Mouse (Mus musculus) midbrain, postnatal 0 days (tissue): ENCODE data around the gene Vps13a. TPM values are rescaled to one million over a fixed set of nuclear protein-coding genes. Genes with fewer than 3 reads are reported as not detected.
A peak's percentile ranks its signal among the peaks of the same experiment; 100 is the strongest.

Experiments
- ATAC-seq: fragments of 200-750 bp; cut with Nextera tagmentation; 2 replicates; pipeline ENCODE4 v1.8.0; 2017; ENCODE audit warnings: moderate number of reproducible peaks, mild to moderate bottlenecking, moderate TSS enrichment, moderate library complexity; ENCODE audit not compliant: low FRiP score
- DNase-seq: peaks from one replicate; pipeline ENCODE4 v3.0.0-alpha.2; 2015; ENCODE audit warnings: low spot score
- H3K27ac ChIP-seq: fragments of 300-500 bp; sonication (generic); 2 replicates; pipeline ENCODE4 v1.5.1; 2014; ENCODE audit warnings: low read depth, mild to moderate bottlenecking, low read length, mixed read lengths
- H3K27me3 ChIP-seq: fragments of 300-500 bp; sonication (generic); 2 replicates; pipeline ENCODE4 v1.6.1; 2014; ENCODE audit warnings: low read length, control low read depth, mixed read lengths; ENCODE audit not compliant: insufficient read depth
- H3K36me3 ChIP-seq: fragments of 300-500 bp; sonication (generic); 2 replicates; pipeline ENCODE4 v1.6.1; 2014; ENCODE audit warnings: low read length, control low read depth, mixed read lengths; ENCODE audit not compliant: insufficient read depth
- H3K4me1 ChIP-seq: fragments of 300-500 bp; sonication (generic); 2 replicates; pipeline ENCODE4 v1.6.1; 2014; ENCODE audit warnings: mild to moderate bottlenecking, control low read depth, antibody characterized with exemption, low read length, mixed read lengths; ENCODE audit not compliant: insufficient read depth
- H3K4me2 ChIP-seq: fragments of 300-500 bp; sonication (generic); 2 replicates; pipeline ENCODE4 v1.6.1; 2014; ENCODE audit warnings: low read depth, mild to moderate bottlenecking, low read length, mixed read lengths; ENCODE audit not compliant: poor library complexity, severe bottlenecking
- H3K4me3 ChIP-seq: fragments of 300-500 bp; sonication (generic); 2 replicates; pipeline ENCODE4 v1.5.1; 2014; ENCODE audit warnings: low read depth, mild to moderate bottlenecking, low read length, moderate library complexity
- H3K9ac ChIP-seq: fragments of 300-500 bp; sonication (generic); replicated peaks from 2 replicates; pipeline ENCODE4 v1.6.1; 2014; ENCODE audit warnings: mild to moderate bottlenecking, low read length, moderate library complexity, mixed read lengths; ENCODE audit not compliant: poor library complexity, severe bottlenecking
- H3K9me3 ChIP-seq: fragments of 300-500 bp; sonication (generic); 2 replicates; pipeline ENCODE4 v1.6.1; 2016; ENCODE audit warnings: low read length, control low read depth
- CTCF ChIP-seq: IDR thresholded peaks from 2 replicates; pipeline ENCODE4 v1.5.1; 2016; ENCODE audit warnings: antibody characterized with exemption, mild to moderate bottlenecking
- WGBS: fragments of 180-500 bp; shearing (Covaris S2); extraction: QIAGEN DNeasy Blood & Tissue Kit; methylation state at CpG from one replicate; pipeline ENCODE4 v1.1.7; 2014; 5-methylcytosine and 5-hydroxymethylcytosine counted together
- polyA plus RNA-seq: library from polyadenylated mRNA; unstranded; fragments of >200 nt; fragmentation: Nextera tagmentation; extraction: Ambion mirVana; gene quantifications from 2 replicates; pipeline ENCODE4 v1.2.1, GENCODE M21; 2015
- total RNA-seq: library from RNA; depleted of rRNA; stranded (reverse); fragments of >200 nt; gene quantifications from 2 replicates; pipeline ENCODE4 v1.2.3, GENCODE M21; 2014; rRNA removed

Gene Vps13a
- total RNA-seq, result 15.9 and 24.1 TPM in 2 replicates
- polyA plus RNA-seq, result 5.3 and 6.5 TPM in 2 replicates

DNA sequence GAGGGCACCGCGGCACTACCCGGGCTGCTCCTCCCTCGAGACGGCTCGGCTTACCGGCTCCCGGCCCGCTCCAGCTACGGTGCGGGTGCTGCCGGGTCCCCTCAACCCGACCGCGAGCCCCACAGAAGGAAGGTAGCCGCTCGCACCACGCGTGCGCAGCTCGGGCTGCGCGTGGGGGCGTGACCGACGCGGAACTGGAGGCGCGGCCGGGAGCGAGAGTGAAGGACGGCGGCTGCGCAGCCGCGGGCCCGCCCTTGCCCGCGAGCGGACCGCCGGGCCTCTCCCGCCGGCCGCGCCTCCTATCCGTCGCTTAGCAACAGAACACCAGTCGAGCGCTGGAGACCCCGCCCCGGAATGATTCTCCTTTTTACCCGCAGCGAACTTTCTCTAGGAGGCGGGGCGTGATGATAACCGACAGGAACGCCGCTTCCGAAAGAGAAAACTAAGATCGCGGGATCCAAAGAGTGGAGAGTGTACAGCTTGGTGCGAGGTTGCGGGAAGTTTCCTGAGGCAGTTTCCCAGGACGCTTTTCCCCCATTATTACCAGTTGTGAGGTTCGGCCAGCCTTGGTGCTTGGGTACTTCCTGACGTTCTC, at the start of gene Vps13a:
Vps13a (minus strand) TSS at position 144 of the 595 bp plus-strand sequence.
- 0 out of 2 replicates have a peak, but pooled peaks have one; percentile 1 for TF ChIP-seq CTCF
- Histone ChIP-seq H3K9me3 (no peaks in the 10 kb centered on the region), H3K4me1 (no peaks in the 10 kb centered on the region), H3K9ac (peak within 1 kb of the TSS; percentile 63), H3K36me3 (no peaks in the 10 kb centered on the region), H3K4me2 (peak within 1 kb of the TSS; percentile 99), H3K27me3 (peaks cover 16% of the 10 kb centered on the region; the same call in 1 of the 2 replicates), H3K4me3 (peak within 1 kb of the TSS; percentile 84), H3K27ac (no peak within 1 kb of the TSS)
- WGBS, result under 1% methylated on average over 67 of the region's 67 CpGs
- DNase-seq (peak; percentile 93), ATAC-seq (peak; percentile 99)

DNA sequence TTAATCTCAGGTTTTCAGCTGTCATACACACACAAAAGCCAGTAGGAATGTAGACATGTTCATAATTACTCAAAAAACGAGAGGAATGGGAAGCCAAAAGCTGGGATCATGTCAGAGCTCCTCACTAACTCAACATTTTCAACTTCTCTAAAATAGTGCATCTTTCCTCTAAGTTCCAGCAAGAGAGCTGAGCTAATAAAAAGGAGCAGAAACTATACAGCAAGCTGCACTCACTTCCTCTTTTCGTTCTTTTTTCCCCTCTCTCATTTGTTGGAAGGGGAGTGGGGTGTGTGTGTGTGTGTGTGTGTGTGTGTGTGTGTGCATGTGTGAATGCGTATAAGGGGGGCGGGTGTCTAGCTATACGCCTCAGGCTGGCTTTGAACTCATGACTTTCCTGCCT, 46.9 kb upstream of the Vps13a start:
- Histone ChIP-seq H3K27ac (no peak overlapping the region), H3K36me3 (no peaks in the 10 kb centered on the region), H3K4me1 (no peaks in the 10 kb centered on the region), H3K4me3 (no peak overlapping the region), H3K4me2 (no peak overlapping the region), H3K27me3 (no peaks in the 10 kb centered on the region), H3K9me3 (no peaks in the 10 kb centered on the region), H3K9ac (no peak overlapping the region)
- 80% methylated on average over 5 of the region's 5 CpGs for WGBS
- no peak for TF ChIP-seq CTCF
- DNase-seq (no peak), ATAC-seq (no peak)

DNA sequence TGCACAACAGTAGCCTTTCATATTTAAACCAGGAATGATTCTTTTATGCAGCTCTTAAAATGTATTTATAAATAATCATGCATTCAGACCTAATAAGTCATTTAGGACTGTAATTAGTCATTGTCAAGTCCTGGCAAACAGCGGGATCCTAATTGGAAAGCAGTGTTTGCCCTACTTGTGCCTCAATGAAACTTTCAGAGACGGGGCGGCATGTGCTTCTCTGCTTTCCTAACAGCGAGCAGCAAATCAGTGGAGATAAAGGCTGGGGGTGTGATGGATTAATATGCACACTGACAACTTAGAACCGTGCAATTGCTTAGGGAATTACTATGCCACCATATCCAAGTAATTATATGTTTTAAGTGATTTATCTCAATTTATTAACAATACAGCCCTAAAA, 44.5 kb upstream of the Vps13a start:
- no peak for ATAC-seq
- Histone ChIP-seq H3K4me2 (no peak overlapping the region), H3K27me3 (no peaks in the 10 kb centered on the region), H3K9me3 (no peaks in the 10 kb centered on the region), H3K4me1 (no peaks in the 10 kb centered on the region), H3K9ac (no peak overlapping the region), H3K36me3 (no peaks in the 10 kb centered on the region), H3K27ac (no peak overlapping the region), H3K4me3 (no peak overlapping the region)
- no peak for TF ChIP-seq CTCF
- WGBS, result 71% methylated on average over 5 of the region's 5 CpGs
- DNase-seq, result peak; percentile 2

DNA sequence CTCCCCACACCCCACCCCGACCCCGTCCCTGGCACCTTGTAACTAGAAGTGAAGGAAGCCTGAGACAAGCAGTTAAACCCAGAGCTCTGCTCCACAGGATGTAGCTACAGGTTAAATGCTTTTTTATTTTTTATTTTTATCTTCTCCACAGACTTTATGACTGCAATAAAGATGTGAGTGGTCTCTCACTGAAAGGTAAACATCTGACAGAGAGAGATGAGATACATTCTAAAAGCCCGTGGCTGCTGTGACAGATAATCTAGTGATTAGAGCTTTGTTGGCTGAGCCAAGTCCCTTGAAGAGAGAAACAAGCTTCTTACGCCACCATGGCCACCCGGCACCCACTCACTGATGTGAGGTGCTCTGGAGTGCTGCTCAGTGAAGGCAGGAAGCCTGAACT, 34.1 kb upstream of the Vps13a start:
- WGBS, result 62% methylated on average over 5 of the region's 5 CpGs
- no peak for ATAC-seq

DNA sequence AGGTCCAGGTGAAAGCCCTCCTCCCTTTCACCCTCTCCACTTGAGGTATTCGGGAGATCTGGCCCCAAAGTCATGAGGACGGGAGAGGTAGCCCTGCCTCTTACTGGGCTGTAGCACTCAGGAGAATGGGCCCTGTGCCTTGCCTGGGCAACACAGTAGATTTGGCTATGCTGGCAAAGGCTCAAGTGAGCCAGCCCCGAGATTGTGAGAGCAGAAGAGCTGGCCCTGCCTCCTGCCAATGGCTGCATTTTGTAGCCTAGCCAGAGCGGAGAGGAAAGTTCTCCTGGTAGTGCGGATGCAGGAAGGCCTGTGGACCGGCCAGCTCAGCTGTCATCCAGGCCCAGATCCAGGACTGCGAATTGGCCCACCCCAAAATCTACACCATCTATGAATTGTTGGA, 32.6 kb upstream of the Vps13a start:
- TF ChIP-seq CTCF, result no peak
- H3K9ac ChIP-seq, result no peak overlapping the region
- ATAC-seq (no peak), DNase-seq (no peak)
- H3K27me3 ChIP-seq, result no peaks in the 10 kb centered on the region
- WGBS, result 82% methylated on average over 7 of the region's 7 CpGs
- no peak overlapping the region for H3K4me3 ChIP-seq
- H3K27ac ChIP-seq, result no peak overlapping the region
- no peaks in the 10 kb centered on the region for H3K36me3 ChIP-seq
- no peak overlapping the region for H3K4me2 ChIP-seq
- H3K4me1 ChIP-seq, result no peaks in the 10 kb centered on the region
- H3K9me3 ChIP-seq, result no peaks in the 10 kb centered on the region

More for the DNA sequence above, 34.1 kb upstream of the Vps13a start:
- no peak overlapping the region for H3K9ac ChIP-seq
- no peaks in the 10 kb centered on the region for H3K4me1 ChIP-seq
- no peaks in the 10 kb centered on the region for H3K27me3 ChIP-seq
- no peak for TF ChIP-seq CTCF
- H3K36me3 ChIP-seq, result no peaks in the 10 kb centered on the region
- H3K9me3 ChIP-seq, result no peaks in the 10 kb centered on the region
- no peak for DNase-seq
- no peak overlapping the region for H3K27ac ChIP-seq
- H3K4me3 ChIP-seq, result no peak overlapping the region
- no peak overlapping the region for H3K4me2 ChIP-seq

DNA sequence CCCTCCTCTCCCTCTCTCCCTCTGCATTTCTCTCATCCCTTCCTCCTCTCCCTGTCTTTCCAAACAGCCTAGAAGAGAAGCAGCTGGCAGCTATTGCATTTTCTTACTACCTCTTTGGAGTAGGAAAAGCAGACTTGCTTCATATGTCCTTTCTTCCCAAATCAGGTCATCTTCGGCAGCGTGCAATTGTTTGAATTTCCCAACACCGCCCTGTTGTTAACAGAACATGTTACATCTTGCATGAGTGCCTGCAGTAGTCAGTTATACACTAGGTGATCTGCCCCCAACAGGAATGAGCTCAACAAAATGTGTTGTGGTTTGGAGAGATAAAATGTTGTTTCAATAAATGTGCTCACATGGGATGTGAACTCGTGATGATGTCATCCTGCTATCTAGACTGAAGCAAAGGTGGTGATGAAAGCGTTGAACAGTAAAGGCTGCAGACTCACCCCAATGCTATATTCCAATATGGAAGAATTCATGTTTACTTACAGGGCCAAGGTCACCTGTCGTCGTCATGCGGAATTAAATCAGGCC, 31.4 kb upstream of the Vps13a start:
- H3K36me3 ChIP-seq, result no peaks in the 10 kb centered on the region
- no peaks in the 10 kb centered on the region for H3K27me3 ChIP-seq
- DNase-seq (no peak), ATAC-seq (no peak)
- H3K9me3 ChIP-seq, result no peaks in the 10 kb centered on the region
- H3K4me1 ChIP-seq, result no peaks in the 10 kb centered on the region
- TF ChIP-seq CTCF, result no peak
- H3K4me2 ChIP-seq, result no peak overlapping the region
- no peak overlapping the region for H3K27ac ChIP-seq
- H3K9ac ChIP-seq, result no peak overlapping the region
- no peak overlapping the region for H3K4me3 ChIP-seq
- WGBS, result 92% methylated on average over 8 of the region's 8 CpGs
